Mouse (Mus musculus): Measurements from ENCODE around the gene Pepd.

DNA sequence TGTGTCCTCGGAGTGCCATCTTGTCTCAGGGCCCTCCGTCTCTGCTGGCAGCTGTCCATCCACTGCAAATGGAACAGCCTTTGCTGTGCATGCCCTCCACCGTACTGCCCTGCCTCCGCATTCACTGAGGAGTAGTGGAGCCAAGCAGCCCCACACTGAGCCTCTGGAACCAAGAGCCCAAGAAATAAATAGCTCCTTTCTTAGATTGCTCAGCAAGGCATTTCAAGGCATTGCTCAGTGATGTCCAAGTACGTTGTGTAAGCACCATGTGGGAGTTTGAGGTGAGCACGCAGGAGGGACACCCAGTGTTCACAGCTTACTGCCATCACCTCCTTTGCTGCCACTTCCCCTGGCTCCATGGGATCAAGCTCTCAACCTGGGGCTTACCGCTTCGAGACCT lies 20.5 kb downstream of the Pepd start:
- TF ChIP-seq CTCF (IDR thresholded peaks at IDR 0.05; ENCODE audit: extremely low read depth, insufficient read depth, low read length) (no peak), POLR2A (IDR thresholded peaks at IDR 0.05; ENCODE audit: extremely low read depth, insufficient read depth, low read length) (no peak)

Data from cortical plate, adult 2 months (tissue).